Mouse (Mus musculus) MEL (cell line): ENCODE data around the gene Dock4. TPM values are rescaled to one million over a fixed set of nuclear protein-coding genes. Genes with fewer than 3 reads are reported as not detected.

Source experiments
- DNase-seq: peaks from one replicate; pipeline ENCODE4 v3.0.0; 2011; ENCODE audit warnings: low read depth, low spot score
- H3K27ac ChIP-seq: 2 replicates; pipeline ENCODE4 v1.5.1; 2012; ENCODE audit warnings: low read depth, mild to moderate bottlenecking, control low read depth, low read length, moderate library complexity; ENCODE audit not compliant: control insufficient read depth
- H3K27me3 ChIP-seq, 2 experiments: fragments of 150-350 bp in 1 of 2; sonication (generic) in 1 of 2; 2 replicates each; pipeline ENCODE4 v1.6.1; 2012; ENCODE audit warnings: low read length in 2 of 2, mild to moderate bottlenecking in 2 of 2, improper control_type of control experiment in 1 of 2, moderate library complexity in 1 of 2; ENCODE audit not compliant: insufficient read depth in 2 of 2, control insufficient read depth in 1 of 2
- H3K36me3 ChIP-seq, 2 experiments: 2 replicates each; pipeline ENCODE4 v1.6.1; 2012 to 2014; ENCODE audit warnings: low read length in 2 of 2, improper control_type of control experiment in 1 of 2, inconsistent platforms in 1 of 2, mild to moderate bottlenecking in 1 of 2; ENCODE audit not compliant: insufficient read depth in 2 of 2, control insufficient read depth in 1 of 2
- H3K4me1 ChIP-seq, 2 experiments: fragments of 150-350 bp in 1 of 2; sonication (generic) in 1 of 2; 2 replicates each; pipeline ENCODE4 v1.6.1; 2012; ENCODE audit warnings: low read length in 2 of 2, improper control_type of control experiment in 1 of 2, mild to moderate bottlenecking in 1 of 2; ENCODE audit not compliant: insufficient read depth in 2 of 2, control insufficient read depth in 1 of 2
- H3K4me3 ChIP-seq, 2 experiments: fragments of 150-350 bp in 1 of 2; sonication (generic) in 1 of 2; 2 replicates each; pipeline ENCODE4 v1.5.1; 2012; ENCODE audit warnings: low read depth in 2 of 2, low read length in 2 of 2, mild to moderate bottlenecking in 2 of 2, moderate library complexity in 2 of 2, control low read depth in 1 of 2, improper control_type of control experiment in 1 of 2; ENCODE audit not compliant: control insufficient read depth in 1 of 2, insufficient read depth in 1 of 2
- H3K79me2 ChIP-seq: 2 replicates; pipeline ENCODE4 v1.6.1; 2012; ENCODE audit warnings: mild to moderate bottlenecking, low read length, moderate library complexity; ENCODE audit not compliant: control insufficient read depth, poor library complexity, insufficient read depth
- H3K9ac ChIP-seq: 2 replicates; pipeline ENCODE4 v1.6.1; 2012; ENCODE audit warnings: low read depth, mild to moderate bottlenecking, control low read depth, low read length, moderate library complexity; ENCODE audit not compliant: control insufficient read depth, poor library complexity, severe bottlenecking
- H3K9me3 ChIP-seq: fragments of 150-350 bp; sonication (generic); replicated peaks from 2 replicates; pipeline ENCODE4 v1.6.1; 2012; ENCODE audit warnings: mild to moderate bottlenecking, low read length, improper control_type of control experiment, moderate library complexity; ENCODE audit not compliant: insufficient read depth
- CTCF ChIP-seq, 3 experiments: IDR thresholded peaks in 2 of 3; conservative IDR thresholded peaks in 1 of 3; 2 replicates each; pipeline ENCODE4 v1.5.1; 2011 to 2012; ENCODE audit warnings: low read length in 3 of 3, low read depth in 2 of 3, mild to moderate bottlenecking in 2 of 3, improper control_type of control experiment in 1 of 3, inconsistent platforms in 1 of 3, mixed read lengths in 1 of 3, moderate library complexity in 1 of 3; ENCODE audit not compliant: control insufficient read depth in 1 of 3, insufficient read depth in 1 of 3, poor library complexity in 1 of 3, severe bottlenecking in 1 of 3
- E2F4 ChIP-seq: IDR thresholded peaks from 2 replicates; pipeline ENCODE4 v1.6.1; 2011; ENCODE audit warnings: low read depth, low read length, improper control_type of control experiment, borderline replicate concordance
- ELF1 ChIP-seq: IDR thresholded peaks from 2 replicates; pipeline ENCODE4 v1.6.1; 2014; ENCODE audit warnings: low read depth, mild to moderate bottlenecking, inconsistent platforms, low read length, improper control_type of control experiment, moderate library complexity
- EP300 ChIP-seq, 2 experiments: IDR thresholded peaks; 2 replicates each; pipeline ENCODE4 v1.6.1; 2011; ENCODE audit warnings: improper control_type of control experiment in 2 of 2, low read length in 2 of 2, low read depth in 1 of 2, mild to moderate bottlenecking in 1 of 2
- ETS1 ChIP-seq: IDR thresholded peaks from 2 replicates; pipeline ENCODE4 v1.6.1; 2012; ENCODE audit warnings: low read depth, mild to moderate bottlenecking, inconsistent platforms, low read length, improper control_type of control experiment, moderate library complexity
- GABPA ChIP-seq: IDR thresholded peaks from 2 replicates; pipeline ENCODE4 v1.6.1; 2012; ENCODE audit warnings: low read depth, mild to moderate bottlenecking, inconsistent platforms, low read length, improper control_type of control experiment, moderate library complexity
- GATA1 ChIP-seq: IDR thresholded peaks from 2 replicates; pipeline ENCODE4 v1.6.1; 2011; ENCODE audit warnings: low read depth, low read length, improper control_type of control experiment
- HCFC1 ChIP-seq: IDR thresholded peaks from 2 replicates; pipeline ENCODE4 v1.6.1; 2012; ENCODE audit warnings: low read depth, mild to moderate bottlenecking, inconsistent platforms, low read length, improper control_type of control experiment, moderate library complexity
- JUND ChIP-seq: IDR thresholded peaks from 2 replicates; pipeline ENCODE4 v1.6.1; 2011; ENCODE audit warnings: low read depth, mild to moderate bottlenecking, improper control_type of control experiment, low read length
- MAX ChIP-seq: IDR thresholded peaks from 2 replicates; pipeline ENCODE4 v1.6.1; 2011; ENCODE audit warnings: low read length, improper control_type of control experiment
- MAZ ChIP-seq: IDR thresholded peaks from 2 replicates; pipeline ENCODE4 v1.6.1; 2012; ENCODE audit warnings: low read depth, mild to moderate bottlenecking, inconsistent platforms, low read length, improper control_type of control experiment
- MEF2A ChIP-seq: IDR thresholded peaks from 2 replicates; pipeline ENCODE4 v1.6.1; 2014; ENCODE audit warnings: low read depth, mild to moderate bottlenecking, inconsistent platforms, low read length, improper control_type of control experiment; ENCODE audit not compliant: poor library complexity, insufficient replicate concordance, severe bottlenecking; ENCODE audit errors: extremely low read depth
- MYB ChIP-seq: IDR thresholded peaks from 2 replicates; pipeline ENCODE4 v1.6.1; 2011; ENCODE audit warnings: mild to moderate bottlenecking, low read depth, low read length, improper control_type of control experiment
- MYC ChIP-seq: IDR thresholded peaks from 2 replicates; pipeline ENCODE4 v1.6.1; 2011; ENCODE audit warnings: low read depth, mild to moderate bottlenecking, low read length, improper control_type of control experiment, moderate library complexity
- POLR2A ChIP-seq, 2 experiments: IDR thresholded peaks; 2 replicates each; pipeline ENCODE4 v1.6.1; 2011 to 2012; ENCODE audit warnings: low read length in 2 of 2, mild to moderate bottlenecking in 2 of 2, control low read depth in 1 of 2, improper control_type of control experiment in 1 of 2, low read depth in 1 of 2, moderate library complexity in 1 of 2; ENCODE audit not compliant: control insufficient read depth in 1 of 2, insufficient read depth in 1 of 2, poor library complexity in 1 of 2
- POLR2AphosphoS5 ChIP-seq: IDR thresholded peaks from 2 replicates; pipeline ENCODE4 v1.6.1; 2012; ENCODE audit warnings: low read depth, borderline replicate concordance, mild to moderate bottlenecking, inconsistent platforms, low read length, moderate library complexity, mixed read lengths
- RAD21 ChIP-seq: IDR thresholded peaks from 2 replicates; pipeline ENCODE4 v1.6.1; 2011; ENCODE audit warnings: mild to moderate bottlenecking, low read depth, low read length, improper control_type of control experiment
- SIN3A ChIP-seq: IDR thresholded peaks from 2 replicates; pipeline ENCODE4 v1.6.1; 2012; ENCODE audit warnings: low read length, improper control_type of control experiment, inconsistent platforms
- SMC3 ChIP-seq: IDR thresholded peaks from 2 replicates; pipeline ENCODE4 v1.6.1; 2011; ENCODE audit warnings: low read depth, low read length, improper control_type of control experiment
- TAL1 ChIP-seq: IDR thresholded peaks from 2 replicates; pipeline ENCODE4 v1.6.1; 2012; ENCODE audit warnings: mild to moderate bottlenecking, inconsistent platforms, low read length, moderate library complexity, mixed read lengths
- TCF12 ChIP-seq: IDR thresholded peaks from 2 replicates; pipeline ENCODE4 v1.6.1; 2014; ENCODE audit warnings: low read depth, mild to moderate bottlenecking, inconsistent platforms, low read length, improper control_type of control experiment, moderate library complexity
- UBTF ChIP-seq: IDR thresholded peaks from 2 replicates; pipeline ENCODE4 v1.6.1; 2012; ENCODE audit warnings: low read depth, mild to moderate bottlenecking, inconsistent platforms, low read length, improper control_type of control experiment, moderate library complexity, borderline replicate concordance; ENCODE audit not compliant: insufficient read depth
- USF2 ChIP-seq, 2 experiments: IDR thresholded peaks; 2 replicates each; pipeline ENCODE4 v1.6.1; 2011 to 2012; ENCODE audit warnings: improper control_type of control experiment in 2 of 2, low read length in 2 of 2, borderline replicate concordance in 1 of 2, inconsistent platforms in 1 of 2, low read depth in 1 of 2, mild to moderate bottlenecking in 1 of 2; ENCODE audit not compliant: insufficient read depth in 1 of 2
- ZC3H11A ChIP-seq: IDR thresholded peaks from 2 replicates; pipeline ENCODE4 v1.6.1; 2012; ENCODE audit warnings: low read depth, mild to moderate bottlenecking, inconsistent platforms, low read length, improper control_type of control experiment
- ZKSCAN1 ChIP-seq: IDR thresholded peaks from 2 replicates; pipeline ENCODE4 v1.6.1; 2012; ENCODE audit warnings: low read depth, mild to moderate bottlenecking, inconsistent platforms, low read length, improper control_type of control experiment, moderate library complexity
- polyA plus RNA-seq, 2 experiments: library from polyadenylated mRNA; stranded (reverse) in 1 of 2; unstranded in 1 of 2; fragments of >175 nt in 1 of 2; fragments of >200 nt in 1 of 2; gene quantifications; 2 replicates each; pipeline versions ENCODE4 v1.2.1 to v1.2.4; 2012; ENCODE audit warnings: low replicate concordance in 2 of 2, low read depth in 1 of 2; ENCODE audit not compliant: insufficient read length in 2 of 2, insufficient read depth in 1 of 2, missing spikeins in 1 of 2
- total RNA-seq: library from RNA; depleted of rRNA; stranded (reverse); fragments of 300-350 nt; gene quantifications from 2 replicates; pipeline ENCODE4 v1.2.3, GENCODE M21; 2012

Gene Dock4
- total and polyA plus RNA-seq, 3 experiments = 0.08 to 0.17 TPM; not detected in 1

DNA sequence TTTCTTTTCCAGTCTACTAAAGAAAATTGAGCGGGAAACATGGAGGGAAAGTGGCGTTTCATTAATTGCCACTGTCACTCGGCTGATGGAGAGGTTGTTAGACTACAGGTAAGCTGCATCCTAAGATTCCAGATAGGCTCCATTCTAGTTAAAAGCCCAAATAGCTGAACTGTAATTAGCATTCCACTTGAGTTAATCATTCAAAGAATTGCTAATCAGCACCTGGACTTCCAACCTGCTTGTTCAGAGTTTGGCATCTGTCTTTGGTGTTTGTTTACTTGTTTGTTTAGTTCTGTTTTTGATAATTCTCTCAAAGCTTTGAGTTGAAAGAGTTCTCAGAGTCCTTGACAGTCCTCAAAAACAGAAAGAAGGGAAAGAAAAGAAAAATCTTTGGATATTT is 349.0 kb downstream of the Dock4 start:
- DNase-seq = no peak
- Histone ChIP-seq H3K4me3 (no peak overlapping the region), H3K27me3 (peaks cover 0 to 3% of the 10 kb centered on the region in 2 experiments; a peak in 2 of 4 replicates), H3K36me3 (no peaks in the 10 kb centered on the region), H3K9ac (no peak overlapping the region), H3K79me2 (no peaks in the 10 kb centered on the region), H3K27ac (no peak overlapping the region), H3K9me3 (no peaks in the 10 kb centered on the region), H3K4me1 (no peaks in the 10 kb centered on the region)
- TF ChIP-seq ELF1 (no peak), MEF2A (no peak), GATA1 (no peak), ETS1 (no peak), CTCF (IDR thresholded peaks at IDR 0.05 in 2 of 3, conservative IDR thresholded peaks at IDR 0.05 in 1 of 3; ENCODE audit: control insufficient read depth in 1 of 3, insufficient read depth in 1 of 3, low read depth in 2 of 3, low read length in 3 of 3, poor library complexity in 1 of 3, severe bottlenecking in 1 of 3) (no peak), MYC (no peak), TCF12 (no peak), ZKSCAN1 (no peak), USF2 (IDR thresholded peaks at IDR 0.05; ENCODE audit: borderline replicate concordance in 1 of 2, insufficient read depth in 1 of 2, low read depth in 1 of 2, low read length in 2 of 2) (no peak), RAD21 (no peak), POLR2AphosphoS5 (no peak), ZC3H11A (no peak), MAX (no peak), GABPA (no peak), SMC3 (no peak), POLR2A (IDR thresholded peaks at IDR 0.05; ENCODE audit: control insufficient read depth in 1 of 2, insufficient read depth in 1 of 2, low read depth in 1 of 2, low read length in 2 of 2, poor library complexity in 1 of 2) (no peak), MAZ (no peak), E2F4 (no peak), UBTF (no peak)

DNA sequence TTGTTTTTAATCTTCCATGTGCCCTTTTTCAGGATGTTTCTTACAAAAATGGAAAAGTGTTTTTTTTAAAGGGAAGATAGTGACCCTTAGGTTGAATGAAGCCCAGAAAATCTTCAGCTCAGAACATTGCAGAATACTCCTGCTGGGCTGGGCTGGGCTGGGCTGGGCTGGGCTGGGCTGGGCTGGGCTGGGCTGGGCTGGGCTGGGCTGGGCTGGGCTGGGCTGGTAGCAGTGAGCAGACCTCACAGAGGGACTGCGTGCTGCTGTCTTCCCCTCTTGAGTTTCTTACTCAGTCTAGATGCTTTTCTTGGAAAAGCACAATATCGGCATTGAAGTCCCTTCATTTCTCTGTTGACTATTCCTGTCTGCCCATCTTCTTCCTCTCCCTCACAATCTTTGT is 350.0 kb downstream of the Dock4 start:
- no peak for DNase-seq
- H3K4me3 ChIP-seq = no peak overlapping the region
- no peaks in the 10 kb centered on the region for H3K79me2 ChIP-seq
- H3K27me3 ChIP-seq = peaks cover 0 to 3% of the 10 kb centered on the region in 2 experiments; a peak in 1 of 4 replicates
- no peaks in the 10 kb centered on the region for H3K9me3 ChIP-seq
- H3K27ac ChIP-seq = no peak overlapping the region
- H3K9ac ChIP-seq = no peak overlapping the region
- no peak for TF ChIP-seq GABPA
- no peak for TF ChIP-seq MEF2A
- no peak for TF ChIP-seq TCF12
- TF ChIP-seq HCFC1 = no peak
- TF ChIP-seq E2F4 = no peak
- TF ChIP-seq UBTF = no peak
- TF ChIP-seq ZKSCAN1 = no peak
- TF ChIP-seq GATA1 = no peak
- no peak for TF ChIP-seq SIN3A
- no peak for TF ChIP-seq MYC
- no peak for TF ChIP-seq MAX
- no peak for TF ChIP-seq MAZ
- TF ChIP-seq TAL1 = no peak
- no peak for TF ChIP-seq CTCF (IDR thresholded peaks at IDR 0.05 in 2 of 3, conservative IDR thresholded peaks at IDR 0.05 in 1 of 3; ENCODE audit: control insufficient read depth in 1 of 3, insufficient read depth in 1 of 3, low read depth in 2 of 3, low read length in 3 of 3, poor library complexity in 1 of 3, severe bottlenecking in 1 of 3)
- no peak for TF ChIP-seq ELF1
- no peak for TF ChIP-seq MYB
- TF ChIP-seq EP300 (IDR thresholded peaks at IDR 0.05; ENCODE audit: low read depth in 1 of 2, low read length in 2 of 2) = no peak
- no peak for TF ChIP-seq JUND
- no peak for TF ChIP-seq SMC3
- no peaks in the 10 kb centered on the region for H3K36me3 ChIP-seq
- H3K4me1 ChIP-seq = no peaks in the 10 kb centered on the region
